Mouse (Mus musculus) hematopoietic stem cell, adult 5-6 weeks (primary cell): ENCODE results near the gene Ndufs7. TPM values are rescaled to one million over a fixed set of nuclear protein-coding genes. Genes with fewer than 3 reads are reported as not detected.
A peak's percentile ranks its signal among the peaks of the same experiment; 100 is the strongest.
"Not testable (repeated sequence)": the region's sequence is repeated elsewhere in the genome, so short reads cannot be mapped to it uniquely, and the experiment has no call there.

ENCODE experiments used
- ATAC-seq, 2 experiments: fragments of 125-278 bp in 1 of 2; replicated peaks in 1 of 2; 2 replicates each; pipeline ENCODE4 v1.8.0; 2016 to 2017; ENCODE audit warnings: inconsistent platforms in 2 of 2, mild to moderate bottlenecking in 2 of 2, moderate number of reproducible peaks in 2 of 2, low read depth in 1 of 2, moderate TSS enrichment in 1 of 2; ENCODE audit not compliant: low FRiP score in 2 of 2, poor library complexity in 2 of 2, severe bottlenecking in 2 of 2, insufficient read depth in 1 of 2, low TSS enrichment in 1 of 2
- total RNA-seq: library from RNA; stranded (forward); fragments of 172-1452, 232-1000 nt; gene quantifications from 2 replicates; pipeline ENCODE4 v1.2.3, GENCODE M21; 2017

The Ndufs7 gene
- total RNA-seq, 1 experiment from 2014 or later: 79.6 TPM

GRCm38 (mm10) chr10:80236145-80236825, 12.6 kb upstream of the Ndufs7 start:
- ATAC-seq: no peak

- no peak for ATAC-seq
These were observed 11.9 kb upstream of the Ndufs7 start for GRCm38 (mm10) chr10:80237020-80237419.

- no peak for ATAC-seq
These were observed 10.6 kb upstream of the Ndufs7 start for GRCm38 (mm10) chr10:80238306-80238705.

DNA sequence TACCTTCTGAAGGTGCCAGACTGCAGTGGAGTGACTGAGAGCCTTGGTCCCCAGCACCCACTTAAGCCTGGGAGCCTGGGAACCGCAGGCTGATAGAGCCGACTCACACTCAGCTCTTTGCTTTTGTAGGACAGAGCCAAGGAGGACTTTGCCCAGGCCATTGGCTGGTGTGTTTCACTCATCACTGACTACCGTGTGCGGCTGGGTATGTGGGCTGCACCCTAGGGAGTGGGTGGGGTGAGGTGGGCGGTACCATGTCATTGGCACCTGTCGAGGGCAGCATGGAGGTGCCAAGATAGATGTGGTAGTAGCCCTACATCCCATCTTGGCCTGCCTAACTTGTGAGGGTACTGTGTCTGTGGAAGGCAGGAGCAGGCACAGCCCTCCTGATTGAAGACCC, 9.1 kb upstream of the Ndufs7 start:
- no peak for ATAC-seq

DNA sequence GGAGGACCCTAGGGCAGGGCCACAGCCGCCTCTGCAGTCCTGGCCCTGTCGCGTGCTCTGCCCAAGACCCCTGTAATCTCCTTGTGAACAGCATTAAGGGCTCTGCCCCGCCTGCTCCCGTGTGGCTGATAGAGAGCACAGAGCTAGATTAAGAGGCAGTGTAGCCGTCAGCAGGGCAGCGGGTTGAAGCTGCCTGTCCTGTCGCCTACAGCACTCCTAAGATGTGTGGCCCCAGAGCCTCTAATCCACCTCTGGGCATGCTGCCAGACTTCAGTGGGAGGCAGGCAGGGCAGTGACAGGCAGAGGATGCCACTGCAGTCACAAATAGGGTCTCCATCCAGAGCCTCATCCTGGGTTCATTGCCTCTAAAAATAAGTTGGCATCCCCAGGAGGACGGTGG, 6.8 kb upstream of the Ndufs7 start:
- no peak for ATAC-seq

DNA sequence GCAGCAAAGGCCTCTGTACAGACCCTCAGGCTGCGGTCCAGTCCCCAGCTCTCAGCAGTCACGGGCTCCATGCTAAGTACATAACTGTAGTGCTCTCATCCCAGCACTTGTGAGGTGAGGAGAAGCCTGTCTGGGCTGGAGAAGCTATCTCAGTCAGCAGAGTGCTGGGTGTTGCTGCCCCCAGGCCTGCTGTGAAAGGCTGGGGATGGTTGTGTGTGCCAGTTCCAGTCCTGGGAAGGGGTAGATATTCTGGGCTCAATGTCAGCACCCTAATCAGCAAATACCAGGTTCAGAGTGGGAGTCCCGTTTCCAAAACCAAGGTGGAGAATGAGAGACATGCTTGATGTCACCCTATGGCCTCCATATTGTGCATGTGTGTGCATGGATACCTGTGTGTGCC, 6.3 kb upstream of the Ndufs7 start:
- no peak; a peak in 1 of 4 replicates for ATAC-seq

- no peak for ATAC-seq
These were observed 4.0 kb upstream of the Ndufs7 start for GRCm38 (mm10) chr10:80244791-80245399.

GRCm38 (mm10) chr10:80245600-80245999, 3.3 kb upstream of the Ndufs7 start:
- peak; percentile 40 to 48; a peak in 2 of 4 replicates for ATAC-seq

DNA sequence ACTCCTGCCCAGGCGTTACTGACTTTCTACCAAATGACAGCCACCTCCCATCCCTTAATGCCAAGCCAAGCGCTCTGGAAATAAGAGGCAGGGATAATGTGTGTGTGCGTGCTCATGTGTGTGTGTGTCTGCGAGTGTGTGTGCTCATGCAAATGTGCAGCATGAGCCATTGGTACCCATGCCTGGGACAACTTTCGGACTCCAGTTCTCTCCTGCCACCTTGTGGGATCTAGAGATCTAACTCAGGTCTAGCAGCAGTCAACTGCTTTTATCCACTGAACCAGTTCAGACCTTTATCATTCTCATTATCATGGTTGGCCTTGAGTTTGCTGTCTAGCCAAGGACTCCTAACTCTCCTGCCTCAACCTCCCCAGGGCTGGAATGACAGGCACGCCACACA, 1.1 kb upstream of the Ndufs7 start:
- no peak for ATAC-seq

DNA sequence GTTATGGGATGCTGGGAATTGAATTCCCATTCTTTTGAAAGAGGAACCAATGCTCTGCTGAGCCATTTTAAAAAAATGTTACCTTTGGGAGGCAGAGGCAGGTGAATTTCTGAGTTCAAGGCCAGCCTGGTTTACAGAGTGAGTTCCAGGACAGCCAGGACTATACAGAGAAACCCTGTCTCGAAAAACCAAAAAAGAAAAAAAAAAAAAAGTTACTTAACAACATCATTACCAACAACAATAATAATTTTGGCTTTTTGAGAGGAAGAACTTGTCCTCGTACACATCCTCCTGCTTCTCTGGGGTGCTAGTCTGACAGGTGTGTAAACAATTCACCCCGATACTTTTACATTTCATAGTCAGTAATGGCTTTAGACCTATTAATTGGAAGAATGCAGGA, 484 bp upstream of the Ndufs7 start:
- not testable (repeated sequence) for ATAC-seq

- no peak for ATAC-seq
These were observed 1.1 kb downstream of the Ndufs7 start for GRCm38 (mm10) chr10:80250059-80250458.

DNA sequence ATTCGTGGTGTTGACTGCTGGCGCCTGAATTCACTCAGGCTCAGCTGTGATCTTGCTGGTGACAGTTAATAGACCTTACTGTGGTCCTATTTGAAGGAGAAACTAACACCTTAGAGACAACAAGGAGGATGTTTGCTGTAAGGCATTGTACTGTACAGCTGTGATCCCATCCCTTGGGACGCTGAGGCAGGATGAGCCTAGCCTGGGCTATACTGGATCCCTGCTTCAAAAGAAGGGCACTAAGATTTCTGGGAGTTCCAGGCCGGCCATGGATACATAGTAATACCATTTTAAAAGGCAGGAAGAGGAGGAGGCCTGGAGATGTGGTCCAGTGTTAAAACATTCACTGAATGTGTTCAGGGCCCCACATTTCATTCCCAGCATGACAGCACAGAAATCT, 1.7 kb downstream of the Ndufs7 start:
- no peak for ATAC-seq

DNA sequence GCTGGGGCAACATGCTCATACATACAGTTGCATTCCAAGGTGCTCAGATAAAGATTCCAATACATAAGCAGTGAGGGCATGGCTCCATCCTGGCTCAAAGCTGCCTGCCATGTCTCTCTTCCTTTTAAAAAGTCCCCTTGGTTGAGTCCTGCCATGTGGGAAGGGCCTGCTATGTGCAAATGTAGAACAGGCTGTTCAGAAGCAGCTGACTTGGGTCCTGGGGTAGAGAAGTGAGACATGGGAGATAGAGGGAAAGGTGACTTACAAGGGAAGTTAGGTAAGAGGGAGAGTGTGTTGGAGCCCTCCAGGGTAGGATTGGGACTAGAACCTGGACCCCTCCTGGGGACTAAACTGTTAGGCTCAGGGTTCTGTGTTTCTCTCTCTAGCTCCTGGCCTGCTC, 3.1 kb downstream of the Ndufs7 start:
- ATAC-seq: no peak

DNA sequence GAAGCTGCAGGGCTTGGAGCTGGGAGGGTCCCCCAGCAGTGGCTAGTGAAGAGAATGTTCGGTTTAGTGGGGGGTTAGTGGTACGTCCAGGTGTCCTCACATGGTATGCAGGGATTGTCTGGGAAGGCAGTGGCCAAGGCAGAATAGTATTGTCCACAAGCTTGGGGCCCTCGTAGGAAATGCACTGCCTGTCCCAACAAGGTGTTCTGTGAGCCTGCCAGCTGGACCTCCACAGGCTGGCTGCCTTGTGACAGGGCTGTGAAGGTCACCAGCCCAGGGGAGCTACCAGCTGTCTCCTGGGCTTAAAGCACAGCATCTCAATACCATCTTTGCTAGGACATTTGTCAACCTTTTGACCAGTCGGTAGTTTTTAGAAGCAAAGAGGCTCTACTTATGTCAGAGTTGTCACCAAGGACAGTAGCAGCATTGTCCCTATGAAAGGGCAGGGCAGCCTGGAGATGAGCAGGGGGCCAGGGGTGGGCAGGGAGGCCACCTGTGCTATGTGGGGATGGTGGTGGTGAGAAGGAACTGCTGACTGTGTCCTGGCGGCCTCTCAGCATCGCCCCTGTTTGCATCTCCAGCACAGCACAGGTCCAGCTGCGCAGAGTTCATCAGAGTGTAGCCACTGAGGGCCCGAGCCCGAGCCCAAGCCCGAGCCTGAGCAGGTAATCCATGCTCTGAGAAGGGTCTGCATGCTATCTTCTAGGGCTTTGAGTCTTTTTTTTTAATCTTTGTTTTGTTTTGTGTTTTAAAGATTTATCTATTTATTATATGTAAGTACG, 3.8 kb downstream of the Ndufs7 start:
- ATAC-seq: no peak

GRCm38 (mm10) chr10:80253551-80253950, 4.6 kb downstream of the Ndufs7 start:
- no peak for ATAC-seq

DNA sequence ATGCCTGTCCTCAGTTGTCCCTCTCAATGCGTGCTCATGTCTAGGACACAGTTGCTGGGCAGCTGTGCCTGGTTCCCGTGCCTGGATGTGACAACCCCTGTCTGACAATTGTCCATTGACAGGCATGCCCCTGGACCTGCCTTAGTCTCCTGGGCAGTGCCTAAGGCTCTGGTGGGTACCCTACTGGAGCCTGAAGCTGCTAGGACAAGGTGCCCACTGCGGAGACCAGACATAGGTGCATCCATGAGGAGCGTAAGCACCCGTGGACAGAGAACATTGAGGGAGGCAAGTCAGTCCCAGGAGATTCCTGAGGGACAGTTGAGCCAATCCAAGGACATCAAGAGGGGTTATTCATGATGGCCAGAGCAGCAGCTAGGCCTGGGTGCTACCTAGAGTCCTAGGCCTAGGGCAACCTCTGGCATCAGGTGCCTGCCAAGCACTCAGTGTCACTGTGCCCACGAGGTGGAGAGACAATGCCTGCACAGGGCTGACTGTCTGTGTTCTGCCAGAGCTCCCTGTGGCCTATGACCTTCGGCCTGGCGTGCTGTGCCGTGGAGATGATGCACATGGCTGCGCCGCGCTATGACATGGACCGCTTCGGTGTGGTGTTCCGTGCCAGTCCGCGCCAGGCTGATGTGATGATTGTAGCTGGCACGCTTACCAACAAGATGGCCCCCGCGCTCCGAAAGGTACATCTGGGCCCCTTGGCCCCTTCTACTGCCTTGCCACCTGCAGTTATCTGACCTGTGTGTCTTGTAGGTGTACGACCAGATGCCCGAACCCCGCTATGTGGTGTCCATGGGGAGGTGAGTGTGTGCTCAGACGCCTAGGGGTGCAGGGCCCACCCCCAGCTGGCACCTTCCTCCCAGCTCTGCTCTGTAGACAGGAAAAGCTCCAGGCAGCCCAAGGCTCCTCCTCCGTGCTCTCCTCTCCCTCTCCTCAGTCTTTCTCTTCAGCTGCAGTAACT, 5.7 kb downstream of the Ndufs7 start:
- ATAC-seq: no peak

GRCm38 (mm10) chr10:80255881-80256535, 7.1 kb downstream of the Ndufs7 start:
- ATAC-seq: no peak
